Mouse (Mus musculus) neural tube, embryonic 15.5 days (tissue): Measurements from ENCODE around the gene Frzb. TPM values are rescaled to one million over a fixed set of nuclear protein-coding genes. Genes with fewer than 3 reads are reported as not detected.
"Not testable (repeated sequence)": the region's sequence is repeated elsewhere in the genome, so short reads cannot be mapped to it uniquely, and the experiment has no call there.

Experiments used
- ATAC-seq: fragments of 200-750 bp; cut with Nextera tagmentation; 2 replicates; pipeline ENCODE4 v1.8.0; 2017; ENCODE audit warnings: mild to moderate bottlenecking, moderate TSS enrichment, moderate library complexity; ENCODE audit not compliant: low FRiP score
- H3K27ac ChIP-seq: fragments of 300-500 bp; sonication (generic); replicated peaks from 2 replicates; pipeline ENCODE4 v1.5.1; 2015; ENCODE audit warnings: mild to moderate bottlenecking, inconsistent platforms
- H3K27me3 ChIP-seq: fragments of 300-500 bp; sonication (generic); replicated peaks from 2 replicates; pipeline ENCODE4 v1.6.1; 2015; ENCODE audit warnings: inconsistent platforms
- H3K36me3 ChIP-seq: fragments of 300-500 bp; sonication (generic); 2 replicates; pipeline ENCODE4 v1.6.1; 2015; ENCODE audit warnings: inconsistent platforms
- H3K4me1 ChIP-seq: fragments of 300-500 bp; sonication (generic); 2 replicates; pipeline ENCODE4 v1.6.1; 2015; ENCODE audit warnings: inconsistent platforms
- H3K4me2 ChIP-seq: fragments of 300-500 bp; sonication (generic); 2 replicates; pipeline ENCODE4 v1.6.1; 2015; ENCODE audit warnings: inconsistent platforms, mild to moderate bottlenecking, moderate library complexity
- H3K4me3 ChIP-seq: fragments of 300-500 bp; sonication (generic); replicated peaks from 2 replicates; pipeline ENCODE4 v1.5.1; 2015; ENCODE audit warnings: mild to moderate bottlenecking, inconsistent platforms
- H3K9ac ChIP-seq: fragments of 300-500 bp; sonication (generic); replicated peaks from 2 replicates; pipeline ENCODE4 v1.6.1; 2015; ENCODE audit warnings: mild to moderate bottlenecking, inconsistent platforms
- H3K9me3 ChIP-seq: fragments of 300-500 bp; sonication (generic); replicated peaks from 2 replicates; pipeline ENCODE4 v1.6.1; 2016; ENCODE audit warnings: inconsistent platforms
- WGBS: fragments of 180-500 bp; shearing (Covaris S2); methylation state at CpG from one replicate; pipeline ENCODE4 v1.1.7; 2015; ENCODE audit warnings: mixed read lengths; 5-methylcytosine and 5-hydroxymethylcytosine counted together
- polyA plus RNA-seq: library from polyadenylated mRNA; unstranded; fragments of >200 nt; fragmentation: Nextera tagmentation; extraction: Ambion mirVana; gene quantifications from 2 replicates; pipeline ENCODE4 v1.2.1, GENCODE M21; 2015

Gene Frzb
- polyA plus RNA-seq = 40.3 and 44.0 TPM in 2 replicates

GRCm38 (mm10) chr2:80447291-80447791 is at the start of gene Frzb:
TSS of gene Frzb (minus strand) at chr2:80447625.
- H3K4me1 ChIP-seq = peaks cover 28% of the 10 kb centered on the region
- peak within 1 kb of the TSS; percentile 65 for H3K4me3 ChIP-seq
- peak within 1 kb of the TSS; percentile 100 for H3K4me2 ChIP-seq
- peak within 1 kb of the TSS; percentile 68 for H3K27ac ChIP-seq
- ATAC-seq = peak; percentile 76
- WGBS = under 1% methylated on average over 32 of the region's 33 CpGs
- no peaks in the 10 kb centered on the region for H3K27me3 ChIP-seq
- H3K9me3 ChIP-seq = no peaks in the 10 kb centered on the region
- H3K9ac ChIP-seq = peak within 1 kb of the TSS; percentile 65
- H3K36me3 ChIP-seq = no peaks in the 10 kb centered on the region

- H3K36me3 ChIP-seq, H3K27me3 ChIP-seq, H3K9ac ChIP-seq, H3K4me3 ChIP-seq, H3K4me1 ChIP-seq, H3K4me2 ChIP-seq, H3K9me3 ChIP-seq, H3K27ac ChIP-seq, ATAC-seq: not testable (repeated sequence)
- WGBS = 50% methylated on average over 7 of the region's 7 CpGs
Measured at GRCm38 (mm10) chr2:80495304-80495703, 47.9 kb upstream of the Frzb start.

DNA sequence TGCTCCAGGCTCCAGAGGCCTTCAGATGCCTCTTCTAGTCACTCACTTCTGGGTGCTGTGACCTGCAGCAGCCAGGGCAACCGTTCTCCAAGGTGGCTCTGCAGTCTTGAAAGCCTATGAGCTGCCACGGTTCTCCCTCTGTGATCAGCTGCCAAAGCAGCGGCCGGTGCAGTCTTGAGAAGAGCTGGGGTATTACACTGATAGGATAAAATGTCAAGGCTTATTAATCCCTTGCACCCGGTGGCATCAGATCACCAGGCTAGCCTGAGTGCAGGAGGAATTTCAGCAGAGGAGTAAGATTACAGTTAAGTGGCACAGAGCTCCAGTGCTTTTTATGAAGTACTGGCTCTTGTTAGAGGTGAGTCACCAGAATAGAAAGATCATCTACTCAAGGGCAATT is 39.4 kb upstream of the Frzb start:
- Histone ChIP-seq H3K36me3 (no peaks in the 10 kb centered on the region), H3K27me3 (no peaks in the 10 kb centered on the region), H3K9me3 (no peaks in the 10 kb centered on the region), H3K4me1 (no peaks in the 10 kb centered on the region), H3K27ac (no peak overlapping the region), H3K9ac (no peak overlapping the region), H3K4me3 (no peak overlapping the region), H3K4me2 (no peak overlapping the region)
- WGBS = 87% methylated on average over 5 of the region's 5 CpGs
- ATAC-seq = no peak

GRCm38 (mm10) chr2:80484951-80485350 is 37.5 kb upstream of the Frzb start:
- Histone ChIP-seq H3K9ac (no peak overlapping the region), H3K4me3 (no peak overlapping the region), H3K4me2 (no peak overlapping the region), H3K27me3 (no peaks in the 10 kb centered on the region), H3K9me3 (no peaks in the 10 kb centered on the region), H3K36me3 (no peaks in the 10 kb centered on the region), H3K27ac (no peak overlapping the region), H3K4me1 (no peaks in the 10 kb centered on the region)
- WGBS = 93% methylated on average over 5 of the region's 5 CpGs
- no peak for ATAC-seq

GRCm38 (mm10) chr2:80475831-80476230 is 28.4 kb upstream of the Frzb start:
- H3K9ac ChIP-seq = no peak overlapping the region
- no peak overlapping the region for H3K4me3 ChIP-seq
- H3K27me3 ChIP-seq = no peaks in the 10 kb centered on the region
- H3K27ac ChIP-seq = no peak overlapping the region
- no peaks in the 10 kb centered on the region for H3K9me3 ChIP-seq
- WGBS = 29% methylated on average over 1 of the region's 1 CpGs
- no peak overlapping the region for H3K4me2 ChIP-seq
- no peak for ATAC-seq
- no peaks in the 10 kb centered on the region for H3K36me3 ChIP-seq
- H3K4me1 ChIP-seq = no peaks in the 10 kb centered on the region

GRCm38 (mm10) chr2:80474247-80474796 is 26.9 kb upstream of the Frzb start:
- H3K27me3 ChIP-seq = no peaks in the 10 kb centered on the region
- H3K27ac ChIP-seq = no peak overlapping the region
- no peak for ATAC-seq
- H3K9me3 ChIP-seq = no peaks in the 10 kb centered on the region
- no peaks in the 10 kb centered on the region for H3K36me3 ChIP-seq
- H3K4me3 ChIP-seq = no peak overlapping the region
- no peak overlapping the region for H3K4me2 ChIP-seq
- no peaks in the 10 kb centered on the region for H3K4me1 ChIP-seq
- 83% methylated on average over 5 of the region's 5 CpGs for WGBS
- no peak overlapping the region for H3K9ac ChIP-seq

- Histone ChIP-seq H3K36me3 (no peaks in the 10 kb centered on the region), H3K4me2 (no peak overlapping the region), H3K27me3 (no peaks in the 10 kb centered on the region), H3K4me3 (no peak overlapping the region), H3K27ac (no peak overlapping the region), H3K9ac (no peak overlapping the region), H3K4me1 (no peaks in the 10 kb centered on the region), H3K9me3 (no peaks in the 10 kb centered on the region)
- 92% methylated on average over 16 of the region's 16 CpGs for WGBS
- no peak for ATAC-seq
Measured at GRCm38 (mm10) chr2:80465991-80466821, 18.8 kb upstream of the Frzb start.

DNA sequence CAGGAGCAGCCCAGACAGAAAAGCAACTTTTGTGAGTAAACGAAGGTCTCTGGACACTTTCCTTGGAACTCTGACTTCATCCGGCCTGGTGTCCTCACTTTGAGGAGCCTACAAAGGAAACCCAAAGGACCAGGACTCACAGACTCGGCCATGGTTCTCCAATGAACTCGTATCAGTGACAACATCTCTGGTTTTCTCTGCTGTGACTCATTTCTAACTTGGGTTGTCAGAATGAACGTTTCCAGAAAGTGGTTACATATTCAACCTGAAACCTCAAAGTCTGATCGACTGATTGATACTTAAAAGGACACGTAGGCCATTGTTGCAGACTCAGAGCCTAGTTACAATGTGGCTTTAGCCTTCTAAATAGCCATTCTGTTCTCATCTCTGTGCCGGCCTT is 14.4 kb upstream of the Frzb start:
- Histone ChIP-seq H3K4me1 (no peaks in the 10 kb centered on the region), H3K9me3 (no peaks in the 10 kb centered on the region), H3K27me3 (no peaks in the 10 kb centered on the region), H3K4me3 (no peak overlapping the region), H3K9ac (no peak overlapping the region), H3K4me2 (no peak overlapping the region), H3K36me3 (no peaks in the 10 kb centered on the region), H3K27ac (no peak overlapping the region)
- ATAC-seq = no peak
- 78% methylated on average over 8 of the region's 8 CpGs for WGBS

- peak overlapping the region; percentile 100 for H3K4me2 ChIP-seq
- H3K4me1 ChIP-seq = peaks cover 28% of the 10 kb centered on the region
- ATAC-seq = peak; percentile 34
- H3K27me3 ChIP-seq = no peaks in the 10 kb centered on the region
- no peaks in the 10 kb centered on the region for H3K9me3 ChIP-seq
- peak overlapping the region; percentile 68 for H3K27ac ChIP-seq
- under 1% methylated on average over 12 of the region's 12 CpGs for WGBS
- H3K36me3 ChIP-seq = no peaks in the 10 kb centered on the region
- H3K4me3 ChIP-seq = peak overlapping the region; percentile 65
- H3K9ac ChIP-seq = peak overlapping the region; percentile 65
Measured at GRCm38 (mm10) chr2:80448231-80448630, 806 bp upstream of the Frzb start.

DNA sequence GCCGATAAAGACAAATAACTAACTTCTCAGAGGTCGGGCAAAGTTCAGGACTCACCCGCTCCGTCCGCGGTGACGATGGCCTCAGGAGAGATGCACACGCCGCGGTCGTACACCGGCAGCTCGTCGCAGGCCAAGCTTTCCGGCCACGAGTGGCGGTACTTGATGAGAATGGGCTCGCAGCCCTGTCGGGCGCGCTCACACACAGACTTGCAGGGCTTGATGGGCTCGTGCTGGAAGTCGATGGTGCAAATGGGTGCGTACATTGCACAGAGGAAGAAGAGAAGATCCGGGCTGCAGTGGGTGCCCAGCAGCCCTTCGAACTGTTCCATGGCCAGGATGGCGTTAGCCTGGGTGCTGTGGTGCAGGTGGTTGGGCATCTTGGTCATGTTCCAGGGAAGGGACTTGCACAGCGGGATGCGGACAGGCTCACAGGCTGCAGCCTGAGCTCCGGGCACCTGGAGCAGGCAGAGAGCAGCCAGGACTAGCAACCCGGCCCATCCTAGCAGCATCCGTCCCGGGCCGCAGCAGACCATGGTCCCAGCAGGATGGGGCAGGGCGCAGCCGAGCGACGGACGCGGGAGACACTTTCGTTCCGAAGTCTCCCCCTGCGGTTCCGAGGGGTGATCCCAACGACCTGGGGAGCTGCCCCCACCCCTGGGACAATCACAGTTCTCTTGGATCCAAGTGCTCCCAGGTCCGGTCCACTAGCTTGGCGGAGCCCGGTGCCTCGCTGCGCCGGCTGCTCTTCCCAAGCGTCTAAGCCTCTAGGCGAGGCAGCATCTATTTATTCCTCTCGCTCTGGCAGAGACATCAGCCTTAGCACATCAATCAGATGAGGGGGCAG is 895 bp downstream of the Frzb start:
- peak; percentile 67 for ATAC-seq
- Histone ChIP-seq H3K4me2 (peak overlapping the region; percentile 100), H3K9me3 (no peaks in the 10 kb centered on the region), H3K27me3 (no peaks in the 10 kb centered on the region), H3K4me1 (peaks cover 28% of the 10 kb centered on the region), H3K9ac (peak overlapping the region; percentile 65), H3K27ac (peak overlapping the region; percentile 68), H3K4me3 (peak overlapping the region; percentile 65), H3K36me3 (no peaks in the 10 kb centered on the region)
- WGBS = under 1% methylated on average over 54 of the region's 54 CpGs

GRCm38 (mm10) chr2:80445926-80446307 is 1.5 kb downstream of the Frzb start:
- WGBS = 6% methylated on average over 10 of the region's 10 CpGs
- H3K9ac ChIP-seq = peak overlapping the region; percentile 65
- no peaks in the 10 kb centered on the region for H3K27me3 ChIP-seq
- no peak for ATAC-seq
- no peak overlapping the region for H3K27ac ChIP-seq
- peaks cover 28% of the 10 kb centered on the region for H3K4me1 ChIP-seq
- no peaks in the 10 kb centered on the region for H3K9me3 ChIP-seq
- peak overlapping the region; percentile 65 for H3K4me3 ChIP-seq
- peak overlapping the region; percentile 100 for H3K4me2 ChIP-seq
- H3K36me3 ChIP-seq = no peaks in the 10 kb centered on the region
